Comparison of ENCODE assay signal across 8 mouse cellular contexts in genomic region chr2:30048699-30049388, GRCm38 (mm10). TPM values are rescaled to one million over a fixed set of nuclear protein-coding genes. Genes with fewer than 3 reads are reported as not detected.
DNase-seq lines count a peak whose midpoint lies in the region; ATAC-seq and TF ChIP-seq lines count a peak whose summit lies in the region.

Gene Wdr34, minus strand, starts transcription at chr2:30048881.

- peak within 1 kb of the TSS; percentile 86 for H3K4me2 ChIP-seq in heart, embryonic 14.5 days (ENCODE audit: low read length)
- H3K4me2 ChIP-seq in liver, embryonic 14.5 days (ENCODE audit: low read depth) = peak within 1 kb of the TSS; percentile 74
- peak within 1 kb of the TSS; percentile 53 for H3K4me2 ChIP-seq in neural tube, embryonic 11.5 days (ENCODE audit: low read depth)
- H3K4me2 ChIP-seq in stomach, postnatal 0 days (replicated peaks; ENCODE audit: low read depth) = peak within 1 kb of the TSS; percentile 77

- no peak for TF ChIP-seq CTCF in liver, embryonic 14.5 days (IDR thresholded peaks at IDR 0.05; ENCODE audit: low read depth)
- TF ChIP-seq CTCF in stomach, postnatal 0 days (IDR thresholded peaks at IDR 0.05; ENCODE audit: low read depth) = peak; percentile 11

- H3K27me3 ChIP-seq in heart, embryonic 14.5 days (ENCODE audit: control insufficient read depth, insufficient read depth, low read length) = no peaks in the 10 kb centered on the region
- no peaks in the 10 kb centered on the region; the same call in 1 of the 2 replicates for H3K27me3 ChIP-seq in liver, embryonic 14.5 days (ENCODE audit: control insufficient read depth, insufficient read depth, low read length)
- H3K27me3 ChIP-seq in neural tube, embryonic 11.5 days (ENCODE audit: control insufficient read depth, insufficient read depth, low read length) = no peaks in the 10 kb centered on the region
- no peaks in the 10 kb centered on the region for H3K27me3 ChIP-seq in stomach, postnatal 0 days (ENCODE audit: control insufficient read depth, insufficient read depth, low read length)

- peak within 1 kb of the TSS; percentile 100 for H3K27ac ChIP-seq in brown adipose tissue, adult 24 weeks (replicated peaks; ENCODE audit: low read depth, low read length)
- H3K27ac ChIP-seq in heart, embryonic 14.5 days (replicated peaks in 1 of 2; ENCODE audit: control insufficient read depth in 1 of 2, insufficient read depth in 1 of 2, low read depth in 2 of 2, low read length in 2 of 2) = peak within 1 kb of the TSS; percentile 89 to 94
- peak within 1 kb of the TSS; percentile 63 for H3K27ac ChIP-seq in liver, embryonic 14.5 days
- peak within 1 kb of the TSS; percentile 72 for H3K27ac ChIP-seq in neural tube, embryonic 11.5 days (ENCODE audit: low read depth, low read length)
- H3K27ac ChIP-seq in stomach, postnatal 0 days (replicated peaks) = peak within 1 kb of the TSS; percentile 90

- H3K36me3 ChIP-seq in heart, embryonic 14.5 days (ENCODE audit: control insufficient read depth, insufficient read depth, low read length) = 0 out of 2 replicates have a peak, but pooled peaks cover 3% of the 10 kb centered on the region
- H3K36me3 ChIP-seq in liver, embryonic 14.5 days (replicated peaks; ENCODE audit: control insufficient read depth, insufficient read depth, low read depth) = no peaks in the 10 kb centered on the region
- H3K36me3 ChIP-seq in neural tube, embryonic 11.5 days (ENCODE audit: control insufficient read depth, insufficient read depth, low read length) = no peaks in the 10 kb centered on the region
- no peaks in the 10 kb centered on the region for H3K36me3 ChIP-seq in stomach, postnatal 0 days (ENCODE audit: control insufficient read depth, insufficient read depth, low read length)

- peak within 1 kb of the TSS; percentile 72 for H3K4me3 ChIP-seq in brown adipose tissue, adult 24 weeks (ENCODE audit: insufficient read depth, low read depth, low read length)
- H3K4me3 ChIP-seq in heart, embryonic 14.5 days (ENCODE audit: control insufficient read depth in 1 of 2, insufficient read depth in 1 of 2, low read depth in 1 of 2, low read length in 2 of 2) = peak within 1 kb of the TSS; percentile 65 to 70
- peak within 1 kb of the TSS; percentile 64 to 70 for H3K4me3 ChIP-seq in liver, embryonic 14.5 days (ENCODE audit: insufficient read depth in 1 of 2, low read depth in 2 of 2, low read length in 2 of 2)
- peak within 1 kb of the TSS; percentile 44 for H3K4me3 ChIP-seq in neural tube, embryonic 11.5 days (ENCODE audit: low read depth, low read length)
- peak within 1 kb of the TSS; percentile 59 for H3K4me3 ChIP-seq in stomach, postnatal 0 days (ENCODE audit: low read depth, low read length)

- H3K4me1 ChIP-seq in brown adipose tissue, adult 24 weeks (ENCODE audit: control insufficient read depth, insufficient read depth, insufficient read length, low read length) = no peaks in the 10 kb centered on the region
- H3K4me1 ChIP-seq in heart, embryonic 14.5 days (ENCODE audit: control insufficient read depth in 2 of 2, insufficient read depth in 2 of 2, low read length in 2 of 2) = peaks cover 4 to 5% of the 10 kb centered on the region in 2 experiments; a peak in 3 of 4 replicates
- peaks cover 11 to 16% of the 10 kb centered on the region in 2 experiments for H3K4me1 ChIP-seq in liver, embryonic 14.5 days (replicated peaks; ENCODE audit: control insufficient read depth in 2 of 2, insufficient read depth in 2 of 2, low read length in 1 of 2)
- no peaks in the 10 kb centered on the region for H3K4me1 ChIP-seq in neural tube, embryonic 11.5 days (ENCODE audit: control insufficient read depth, insufficient read depth, low read length)
- 0 out of 2 replicates have a peak, but pooled peaks cover 2% of the 10 kb centered on the region for H3K4me1 ChIP-seq in stomach, postnatal 0 days (replicated peaks; ENCODE audit: control insufficient read depth, insufficient read depth)

- 1% methylated on average over 54 of the region's 54 CpGs for WGBS in heart, embryonic 14.5 days
- under 1% methylated on average over 54 of the region's 54 CpGs for WGBS in liver, embryonic 14.5 days (ENCODE audit: insufficient replicate concordance)
- WGBS in neural tube, embryonic 11.5 days = 1% methylated on average over 54 of the region's 54 CpGs
- 1% methylated on average over 54 of the region's 54 CpGs for WGBS in stomach, postnatal 0 days

- DNase-seq in CD4-positive, CD25-positive, alpha-beta regulatory T cell, adult 2 months (ENCODE audit: low read depth, low spot score) = peak; percentile 99
- peak; percentile 79 for DNase-seq in fibroblast of lung, adult 2 months (ENCODE audit: low read depth)
- peak; percentile 98 for DNase-seq in kidney, postnatal 25 days
- DNase-seq in liver, embryonic 14.5 days (ENCODE audit: low read depth in 3 of 3, low spot score in 3 of 3) = peak; percentile 93 to 94 (median 94)
- peak; percentile 98 for DNase-seq in neural tube, embryonic 11.5 days (ENCODE audit: low spot score)
- peak; percentile 98 for DNase-seq in stomach, postnatal 0 days (ENCODE audit: low spot score)

- TF ChIP-seq EP300 in liver, embryonic 14.5 days (IDR thresholded peaks at IDR 0.05; ENCODE audit: low read depth) = 0 out of 2 replicates have a peak, but pooled peaks have one; percentile 9
- peak; percentile 20 for TF ChIP-seq EP300 in stomach, postnatal 0 days (optimal IDR thresholded peaks at IDR 0.05)

- ATAC-seq in heart, embryonic 14.5 days (ENCODE audit: insufficient number of reproducible peaks, insufficient read depth, low FRiP score, low read depth) = peak; percentile 90
- peak; percentile 93 for ATAC-seq in liver, embryonic 14.5 days (ENCODE audit: insufficient read depth)
- ATAC-seq in neural tube, embryonic 11.5 days (ENCODE audit: insufficient read depth, low FRiP score, low TSS enrichment) = peak; percentile 86
- ATAC-seq in stomach, postnatal 0 days (ENCODE audit: low FRiP score, low TSS enrichment) = peak; percentile 93

- H3K9ac ChIP-seq in heart, embryonic 14.5 days (ENCODE audit: low read length) = peak within 1 kb of the TSS; percentile 78
- H3K9ac ChIP-seq in liver, embryonic 14.5 days (replicated peaks) = peak within 1 kb of the TSS; percentile 68
- H3K9ac ChIP-seq in neural tube, embryonic 11.5 days (ENCODE audit: low read length) = peak within 1 kb of the TSS; percentile 52
- peak within 1 kb of the TSS; percentile 75 for H3K9ac ChIP-seq in stomach, postnatal 0 days (ENCODE audit: low read length)

- H3K9me3 ChIP-seq in heart, embryonic 14.5 days (ENCODE audit: control insufficient read depth, low read length) = no peaks in the 10 kb centered on the region
- H3K9me3 ChIP-seq in liver, embryonic 14.5 days (ENCODE audit: control insufficient read depth, low read length) = no peaks in the 10 kb centered on the region
- H3K9me3 ChIP-seq in neural tube, embryonic 11.5 days (ENCODE audit: control insufficient read depth, low read length) = no peaks in the 10 kb centered on the region
- H3K9me3 ChIP-seq in stomach, postnatal 0 days (ENCODE audit: control insufficient read depth, low read length) = no peaks in the 10 kb centered on the region

RNA-seq across cellular contexts. Expression of gene Wdr34, which starts in this region (rescaled TPM):
- polyA plus RNA-seq in brown adipose tissue, adult 24 weeks (2012; ENCODE audit: insufficient read depth, insufficient read length, missing spikeins) = 6.2 and 6.6 TPM in 2 replicates
- polyA plus RNA-seq in heart, embryonic 14.5 days (2014; fragmentation: Nextera tagmentation; extraction: Ambion mirVana) = 18.9 and 21.8 TPM in 2 replicates
- 5.6 and 5.8 TPM in 2 replicates for polyA plus RNA-seq in liver, embryonic 14.5 days (2012; rRNA removed)
- polyA plus RNA-seq in liver, embryonic 14.5 days (2014; fragmentation: Nextera tagmentation; extraction: Ambion mirVana) = 6.0 and 6.8 TPM in 2 replicates
- 29.3 and 30.6 TPM in 2 replicates for polyA plus RNA-seq in neural tube, embryonic 11.5 days (2014; fragmentation: Nextera tagmentation; extraction: Ambion mirVana)
- polyA plus RNA-seq in stomach, postnatal 0 days (2015; fragmentation: Nextera tagmentation; extraction: Ambion mirVana) = 10.9 and 13.2 TPM in 2 replicates

Comparison
In these comparisons a context has a peak if more than half of its experiments do, and no peak if none do; other contexts are left out.
1. Peak in every context shown above with its lines: DNase-seq, ATAC-seq, H3K4me3 ChIP-seq and H3K27ac ChIP-seq.